Mouse (Mus musculus) kidney, adult 2 months (tissue): ENCODE results near the gene Bhlhe41. TPM values are rescaled to one million over a fixed set of nuclear protein-coding genes. Genes with fewer than 3 reads are reported as not detected.

Source experiments
- DNase-seq: peaks from one replicate; pipeline ENCODE4 v3.0.0; 2021
- H3K27ac ChIP-seq: fragments of 200-500 bp; 2 replicates; pipeline ENCODE4 v1.5.1; 2012; ENCODE audit warnings: low read depth, low read length, control low read depth, inconsistent platforms; ENCODE audit not compliant: insufficient read depth
- H3K27me3 ChIP-seq: fragments of 200-500 bp; replicated peaks from 2 replicates; pipeline ENCODE4 v1.6.1; 2012; ENCODE audit warnings: mild to moderate bottlenecking, moderate library complexity, low read length, inconsistent platforms; ENCODE audit not compliant: control insufficient read depth, insufficient read depth
- H3K36me3 ChIP-seq: fragments of 200-500 bp; 2 replicates; pipeline ENCODE4 v1.6.1; 2012; ENCODE audit warnings: mild to moderate bottlenecking, moderate library complexity, low read length, inconsistent platforms; ENCODE audit not compliant: control insufficient read depth, insufficient read depth
- H3K4me1 ChIP-seq: fragments of 200-500 bp; 2 replicates; pipeline ENCODE4 v1.6.1; 2011; ENCODE audit warnings: low read length; ENCODE audit not compliant: control insufficient read depth, insufficient read depth
- H3K4me3 ChIP-seq: fragments of 200-500 bp; 2 replicates; pipeline ENCODE4 v1.5.1; 2011; ENCODE audit warnings: mild to moderate bottlenecking, low read depth, low read length, control low read depth; ENCODE audit not compliant: insufficient read depth
- CTCF ChIP-seq: fragments of 200-500 bp; conservative IDR thresholded peaks from 2 replicates; pipeline ENCODE4 v1.5.1; 2011; ENCODE audit warnings: low read depth, mild to moderate bottlenecking, control low read depth, low read length, moderate library complexity, mixed read lengths; ENCODE audit not compliant: insufficient read depth, insufficient read length
- POLR2A ChIP-seq: fragments of 200-500 bp; IDR thresholded peaks from one replicate; pipeline ENCODE4 v1.6.1; 2011; ENCODE audit warnings: low read depth, low read length, control low read depth
- WGBS: fragments of 180-500 bp; shearing (Covaris S2); methylation state at CpG from one replicate; pipeline ENCODE4 v1.1.7; 2018; 5-methylcytosine and 5-hydroxymethylcytosine counted together
- polyA plus RNA-seq: library from polyadenylated mRNA; depleted of rRNA; stranded (reverse); fragments of >200 nt; gene quantifications from 2 replicates; pipeline ENCODE4 v1.2.3, GENCODE M21; 2012

The Bhlhe41 gene
- polyA plus RNA-seq, 1 experiment: 1.8 TPM

DNA sequence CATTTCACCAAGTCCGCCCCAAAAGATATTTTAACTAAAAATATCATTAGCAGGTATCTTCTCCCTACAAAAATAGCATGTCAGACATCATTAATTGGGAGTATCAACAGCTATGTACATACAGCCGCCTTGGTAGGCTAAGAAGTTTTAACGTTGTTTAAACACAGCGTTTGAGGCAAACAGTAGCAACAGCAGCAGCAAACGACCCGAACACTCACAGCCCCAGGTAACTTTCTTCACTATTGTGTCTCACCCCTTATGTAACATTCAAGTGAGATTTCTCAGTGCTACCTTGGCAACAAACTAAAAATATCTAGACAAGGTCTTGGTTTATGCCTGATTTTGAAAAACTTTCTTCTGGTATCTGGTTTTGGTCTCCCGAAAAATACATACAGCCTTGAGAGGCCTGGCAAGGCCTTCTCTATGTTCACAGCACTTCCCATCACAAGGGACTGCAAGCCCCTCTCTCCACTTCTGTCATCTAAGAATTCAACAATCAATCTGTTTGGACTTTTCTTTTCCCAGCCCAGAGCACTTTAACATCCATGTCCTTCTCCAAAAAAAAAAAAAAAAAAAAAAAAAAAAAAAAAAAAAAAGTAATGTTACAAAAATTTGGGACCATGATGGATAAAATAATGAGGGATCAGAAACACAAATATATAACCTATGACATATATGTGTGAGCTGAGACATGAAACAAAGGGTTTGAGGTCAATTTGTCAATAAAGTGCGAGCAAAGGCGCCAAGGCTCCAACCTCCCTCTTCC is 3.7 kb downstream of the Bhlhe41 start:
- no peak overlapping the region for H3K27ac ChIP-seq
- TF ChIP-seq POLR2A (no peak), CTCF (no peak)
- no peak overlapping the region for H3K4me3 ChIP-seq
- no peaks in the 10 kb centered on the region for H3K4me1 ChIP-seq
- H3K27me3 ChIP-seq: no peaks in the 10 kb centered on the region
- DNase-seq: no peak
- H3K36me3 ChIP-seq: no peaks in the 10 kb centered on the region
- 92% methylated on average over 9 of the region's 9 CpGs for WGBS

DNA sequence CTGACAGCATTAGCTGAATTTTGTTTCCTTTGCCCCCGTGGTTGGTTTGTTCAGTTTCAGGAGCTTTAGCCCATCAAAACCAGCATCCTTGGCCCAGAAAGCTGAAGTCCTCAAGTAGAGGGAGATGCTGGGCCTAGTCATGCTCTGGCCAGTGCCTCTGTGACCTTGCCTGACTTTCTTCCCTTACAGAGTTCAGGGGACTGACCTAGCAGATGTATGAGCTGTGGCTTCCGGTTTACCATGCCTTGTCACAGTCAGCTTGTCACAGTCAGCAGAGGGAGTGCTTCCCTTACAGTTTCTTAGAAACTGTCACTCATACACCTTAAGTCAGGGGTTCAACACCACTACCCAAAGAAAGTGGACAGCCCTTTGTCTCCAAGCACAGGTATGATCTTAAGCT is 5.0 kb downstream of the Bhlhe41 start:
- 52% methylated on average over 2 of the region's 2 CpGs for WGBS
- no peaks in the 10 kb centered on the region for H3K27me3 ChIP-seq
- DNase-seq: no peak
- H3K36me3 ChIP-seq: no peaks in the 10 kb centered on the region
- H3K27ac ChIP-seq: no peak overlapping the region
- H3K4me3 ChIP-seq: no peak overlapping the region
- TF ChIP-seq CTCF (no peak), POLR2A (no peak)
- peaks cover 5% of the 10 kb centered on the region; the same call in 1 of the 2 replicates for H3K4me1 ChIP-seq

DNA sequence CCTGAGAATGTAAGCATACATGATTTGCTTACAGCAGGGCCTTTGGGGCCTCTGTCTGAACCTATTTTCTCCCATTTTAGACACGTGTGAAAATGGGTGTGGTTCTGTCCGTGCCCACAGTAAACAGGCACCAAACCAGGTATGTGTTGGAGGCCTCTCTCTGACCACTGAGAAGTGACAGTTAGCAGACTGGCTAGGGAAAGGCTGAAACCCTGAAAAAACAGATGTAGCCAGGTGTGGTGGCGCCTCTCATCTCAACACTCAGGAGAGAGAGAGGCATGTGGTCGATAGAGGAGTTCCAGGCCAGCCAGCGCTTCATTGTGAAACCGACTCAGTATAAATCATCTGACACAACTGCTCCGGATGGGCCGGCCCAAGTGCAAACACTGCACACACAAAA is 6.9 kb downstream of the Bhlhe41 start:
- no peak overlapping the region for H3K4me3 ChIP-seq
- H3K27ac ChIP-seq: no peak overlapping the region
- no peak for TF ChIP-seq CTCF
- TF ChIP-seq POLR2A: no peak
- WGBS: 62% methylated on average over 8 of the region's 8 CpGs
- H3K36me3 ChIP-seq: no peaks in the 10 kb centered on the region
- no peaks in the 10 kb centered on the region for H3K27me3 ChIP-seq
- no peak for DNase-seq
- H3K4me1 ChIP-seq: peaks cover 5% of the 10 kb centered on the region; the same call in 1 of the 2 replicates

DNA sequence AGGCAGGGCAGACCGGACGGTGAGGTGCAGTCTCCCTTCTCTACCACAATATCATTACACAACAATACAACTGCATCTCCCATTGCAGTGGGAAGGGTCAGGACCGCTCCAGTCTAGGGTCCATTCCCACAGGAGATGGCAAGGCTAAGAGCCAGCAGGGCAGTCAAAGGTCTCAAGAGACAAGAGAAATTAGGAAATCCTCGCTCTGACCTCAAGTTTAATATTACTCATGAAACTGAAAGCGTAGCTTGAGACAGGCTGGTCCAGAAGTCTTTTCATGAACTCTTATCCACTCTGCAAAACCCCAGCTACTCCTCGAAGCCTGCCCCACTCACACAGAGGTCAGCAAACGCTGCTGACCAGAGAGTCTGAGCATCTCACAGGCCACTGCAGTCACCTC is 7.9 kb downstream of the Bhlhe41 start:
- Histone ChIP-seq H3K36me3 (no peaks in the 10 kb centered on the region), H3K4me3 (no peak overlapping the region), H3K27me3 (no peaks in the 10 kb centered on the region), H3K4me1 (peaks cover 5% of the 10 kb centered on the region; the same call in 1 of the 2 replicates), H3K27ac (no peak overlapping the region)
- peak; percentile 22 for DNase-seq
- WGBS: 87% methylated on average over 7 of the region's 7 CpGs
- TF ChIP-seq CTCF (no peak), POLR2A (no peak)

DNA sequence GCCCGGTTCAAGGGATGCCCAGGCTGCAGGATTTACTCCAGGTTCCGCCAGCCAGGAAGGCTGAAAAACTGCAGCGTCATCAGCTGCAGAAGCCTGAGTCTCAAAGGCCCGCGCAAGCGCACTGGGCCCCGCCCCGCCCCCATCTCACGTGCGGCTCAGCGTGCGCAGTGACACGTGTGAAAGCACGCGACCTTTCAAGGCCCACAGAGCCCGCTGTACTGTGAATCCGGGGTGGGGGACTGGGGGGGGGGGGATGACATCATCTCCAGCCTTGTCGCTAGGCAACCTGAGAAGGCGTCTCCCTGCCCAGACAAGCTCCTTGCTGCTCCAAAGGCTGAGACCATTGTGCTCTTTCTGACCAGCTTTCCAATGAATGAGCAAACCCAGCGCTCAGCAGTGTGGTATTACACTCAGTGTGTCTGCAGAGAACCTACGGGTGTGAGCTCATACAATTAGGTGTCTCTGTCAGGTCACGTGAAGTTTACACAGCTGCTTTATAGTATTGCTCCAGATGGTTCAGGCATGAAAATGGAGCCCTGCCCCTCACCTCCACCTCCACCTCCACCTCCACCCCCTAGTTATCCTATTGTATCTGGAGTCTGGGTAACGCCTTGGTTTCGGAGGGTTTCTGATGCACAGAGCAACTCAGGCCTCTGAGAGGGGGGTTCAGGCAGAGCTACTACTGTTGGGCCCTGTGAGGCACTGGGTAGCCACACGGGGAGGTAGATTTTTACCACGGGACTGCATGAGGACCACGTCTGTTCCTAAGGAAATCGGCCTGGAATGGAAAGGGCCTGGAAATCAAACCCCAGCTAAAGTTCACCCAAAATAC is 9.4 kb downstream of the Bhlhe41 start:
- Histone ChIP-seq H3K4me3 (no peak overlapping the region), H3K27ac (no peak overlapping the region), H3K36me3 (no peaks in the 10 kb centered on the region), H3K4me1 (peaks cover 5% of the 10 kb centered on the region; the same call in 1 of the 2 replicates), H3K27me3 (no peaks in the 10 kb centered on the region)
- no peak for TF ChIP-seq CTCF
- no peak for TF ChIP-seq POLR2A
- WGBS: 15% methylated on average over 28 of the region's 28 CpGs
- DNase-seq: peak; percentile 99

DNA sequence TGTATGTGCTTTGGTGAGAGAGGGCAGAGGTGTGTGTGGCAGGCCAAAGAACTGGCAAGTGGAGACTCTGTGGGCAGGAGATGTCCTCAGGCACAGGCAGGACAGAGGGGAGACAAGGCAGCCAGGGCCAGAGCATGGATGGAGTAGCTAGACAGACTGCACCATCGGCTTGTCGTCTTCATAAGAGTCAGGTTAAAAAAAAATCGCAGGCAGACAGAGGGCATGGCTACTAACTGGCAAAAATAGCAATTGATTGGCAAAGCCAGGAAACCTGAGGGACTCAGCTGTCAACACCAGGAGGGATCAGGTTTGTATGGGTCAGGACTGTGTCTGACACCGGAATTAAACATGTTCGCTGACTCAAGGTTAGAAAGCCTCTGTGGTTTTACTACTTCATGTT is 10.6 kb downstream of the Bhlhe41 start:
- no peaks in the 10 kb centered on the region for H3K27me3 ChIP-seq
- WGBS: 75% methylated on average over 5 of the region's 5 CpGs
- no peak for DNase-seq
- peaks cover 5% of the 10 kb centered on the region; the same call in 1 of the 2 replicates for H3K4me1 ChIP-seq
- no peak overlapping the region for H3K4me3 ChIP-seq
- TF ChIP-seq POLR2A (no peak), CTCF (no peak)
- no peak overlapping the region for H3K27ac ChIP-seq
- no peaks in the 10 kb centered on the region for H3K36me3 ChIP-seq
